Mouse (Mus musculus): Measurements from ENCODE around the gene Nup93. TPM values are rescaled to one million over a fixed set of nuclear protein-coding genes. Genes with fewer than 3 reads are reported as not detected.
"Not testable (repeated sequence)": the region's sequence is repeated elsewhere in the genome, so short reads cannot be mapped to it uniquely, and the experiment has no call there.

The Nup93 gene
- total RNA-seq (2021) = 10 to 100 TPM; 17.3 to 21.1 TPM
- long read RNA-seq, experiment 1, transcript Nup93-201 (22 exons, 2,707 nt) = major isoform, 41 of 49 reads
- long read RNA-seq, experiment 1, partial matches to known transcripts = 0 of 49 reads
- long read RNA-seq, experiment 1, other reads (novel, unspliced or antisense) = 6 of 49 reads
- long read RNA-seq, experiment 2, transcript Nup93-201 (22 exons, 2,707 nt) = major isoform, 26 of 37 reads
- long read RNA-seq, experiment 2, partial matches to known transcripts = 4 of 37 reads
- long read RNA-seq, experiment 2, other reads (novel, unspliced or antisense) = 4 of 37 reads

GRCm38 (mm10) chr8:94214252-94215173, at the start of gene Nup93:
Gene Nup93, plus strand, starts transcription at chr8:94214564.
- DNase-seq = peak; percentile 100

GRCm38 (mm10) chr8:94165772-94166171, 48.6 kb upstream of the Nup93 start:
- DNase-seq = not testable (repeated sequence)

GRCm38 (mm10) chr8:94167244-94167643, 47.1 kb upstream of the Nup93 start:
- peak; percentile 95 for DNase-seq

- DNase-seq = no peak
Measured at GRCm38 (mm10) chr8:94169547-94169946, 44.8 kb upstream of the Nup93 start.

- DNase-seq = peak; percentile 55
Measured at GRCm38 (mm10) chr8:94171321-94171755, 43.0 kb upstream of the Nup93 start.

GRCm38 (mm10) chr8:94172075-94172808, 42.1 kb upstream of the Nup93 start, which contains the start of gene Mt2:
Gene Mt2, plus strand, starts transcription at chr8:94172664.
- DNase-seq = peak; percentile 85

GRCm38 (mm10) chr8:94172809-94173732, 41.3 kb upstream of the Nup93 start:
- DNase-seq = no peak

- DNase-seq = no peak
Measured at GRCm38 (mm10) chr8:94173848-94174403, 40.4 kb upstream of the Nup93 start.

- no peak for DNase-seq
Measured at GRCm38 (mm10) chr8:94174619-94175213, 39.6 kb upstream of the Nup93 start.

GRCm38 (mm10) chr8:94177716-94178390, 36.5 kb upstream of the Nup93 start:
- DNase-seq = no peak

- peak; percentile 94 for DNase-seq
Measured at GRCm38 (mm10) chr8:94178857-94179712, 35.3 kb upstream of the Nup93 start, which contains the start of gene Mt1. Gene Mt1, plus strand, starts transcription at chr8:94179082.

GRCm38 (mm10) chr8:94179713-94180560, 34.4 kb upstream of the Nup93 start:
- DNase-seq = peak; percentile 56

- no peak for DNase-seq
Measured at GRCm38 (mm10) chr8:94180561-94180908, 33.8 kb upstream of the Nup93 start.

GRCm38 (mm10) chr8:94182055-94182929, 32.1 kb upstream of the Nup93 start:
- DNase-seq = no peak

GRCm38 (mm10) chr8:94183117-94183516, 31.2 kb upstream of the Nup93 start:
- DNase-seq = peak; percentile 90

GRCm38 (mm10) chr8:94184357-94184843, 30.0 kb upstream of the Nup93 start:
- DNase-seq = no peak

- no peak for DNase-seq
Measured at GRCm38 (mm10) chr8:94185791-94186190, 28.6 kb upstream of the Nup93 start.

All from adrenal gland, postnatal 10 days (tissue).